Mouse (Mus musculus) hindbrain, embryonic 11.5 days (tissue): ENCODE measurements around the gene Tcf25. TPM values are rescaled to one million over a fixed set of nuclear protein-coding genes. Genes with fewer than 3 reads are reported as not detected.
A peak's percentile ranks its signal among the peaks of the same experiment; 100 is the strongest.

ENCODE experiments used
- ATAC-seq: fragments of 200-750 bp; cut with Nextera tagmentation; 2 replicates; pipeline ENCODE4 v1.8.0; 2017; ENCODE audit warnings: mild to moderate bottlenecking, moderate TSS enrichment, moderate library complexity; ENCODE audit not compliant: low FRiP score
- DNase-seq: peaks from one replicate; pipeline ENCODE4 v3.0.0-alpha.2; 2015; ENCODE audit warnings: low spot score
- H3K27ac ChIP-seq: fragments of 300-500 bp; sonication (generic); 2 replicates; pipeline ENCODE4 v1.5.1; 2014; ENCODE audit warnings: mild to moderate bottlenecking, low read depth, low read length
- H3K27me3 ChIP-seq: fragments of 300-500 bp; sonication (generic); 2 replicates; pipeline ENCODE4 v1.6.1; 2014; ENCODE audit warnings: mild to moderate bottlenecking, low read length, moderate library complexity, mixed read lengths; ENCODE audit not compliant: control insufficient read depth, insufficient read depth
- H3K36me3 ChIP-seq: fragments of 300-500 bp; sonication (generic); 2 replicates; pipeline ENCODE4 v1.6.1; 2014; ENCODE audit warnings: mild to moderate bottlenecking, low read length, moderate library complexity, mixed read lengths; ENCODE audit not compliant: control insufficient read depth, insufficient read depth
- H3K4me1 ChIP-seq: fragments of 300-500 bp; sonication (generic); replicated peaks from 2 replicates; pipeline ENCODE4 v1.6.1; 2014; ENCODE audit warnings: low read length, mixed read lengths; ENCODE audit not compliant: control insufficient read depth, insufficient read depth
- H3K4me2 ChIP-seq: fragments of 300-500 bp; sonication (generic); replicated peaks from 2 replicates; pipeline ENCODE4 v1.6.1; 2014; ENCODE audit warnings: mild to moderate bottlenecking, low read depth, low read length
- H3K4me3 ChIP-seq: fragments of 300-500 bp; sonication (generic); 2 replicates; pipeline ENCODE4 v1.5.1; 2014; ENCODE audit warnings: low read depth, low read length
- H3K9ac ChIP-seq: fragments of 300-500 bp; sonication (generic); 2 replicates; pipeline ENCODE4 v1.6.1; 2014; ENCODE audit warnings: low read depth, low read length
- H3K9me3 ChIP-seq: fragments of 300-500 bp; sonication (generic); 2 replicates; pipeline ENCODE4 v1.6.1; 2016; ENCODE audit warnings: low read length; ENCODE audit not compliant: control insufficient read depth
- WGBS: fragments of 180-500 bp; shearing (Covaris S2); extraction: QIAGEN DNeasy Blood & Tissue Kit; methylation state at CpG from one replicate; pipeline ENCODE4 v1.1.7; 2014; 5-methylcytosine and 5-hydroxymethylcytosine counted together
- polyA plus RNA-seq: library from polyadenylated mRNA; unstranded; fragments of >200 nt; fragmentation: Nextera tagmentation; extraction: Ambion mirVana; gene quantifications from 2 replicates; pipeline ENCODE4 v1.2.1, GENCODE M21; 2014

The Tcf25 gene
- polyA plus RNA-seq, 1 experiment from 2014 or later, result 179 TPM

DNA sequence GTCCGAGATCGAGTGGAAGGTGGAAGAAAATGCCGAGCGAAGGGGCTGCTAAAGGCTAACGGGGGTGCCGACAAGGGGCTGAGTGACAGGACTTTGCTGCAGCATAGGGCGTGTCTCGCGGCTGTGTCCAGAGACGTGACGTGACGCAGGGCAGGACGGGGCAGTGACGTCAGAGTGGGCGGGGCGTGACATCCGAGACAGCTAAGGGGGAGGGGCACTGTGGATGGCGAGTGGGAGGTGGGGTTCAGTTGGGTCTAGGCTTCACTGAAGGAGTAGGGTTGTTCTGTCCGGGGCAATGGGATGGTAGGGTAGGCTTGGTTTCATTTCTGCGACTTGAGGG lies 656 bp downstream of the Tcf25 start:
- H3K27ac ChIP-seq, result peak overlapping the region; percentile 90
- no peaks in the 10 kb centered on the region for H3K36me3 ChIP-seq
- ATAC-seq (peak; percentile 85), DNase-seq (peak; percentile 97)
- peak overlapping the region; percentile 86 for H3K4me3 ChIP-seq
- H3K27me3 ChIP-seq, result no peaks in the 10 kb centered on the region
- no peaks in the 10 kb centered on the region for H3K9me3 ChIP-seq
- H3K4me2 ChIP-seq, result peak overlapping the region; percentile 68
- H3K9ac ChIP-seq, result peak overlapping the region; percentile 74
- WGBS, result under 1% methylated on average over 20 of the region's 20 CpGs
- H3K4me1 ChIP-seq, result no peaks in the 10 kb centered on the region

DNA sequence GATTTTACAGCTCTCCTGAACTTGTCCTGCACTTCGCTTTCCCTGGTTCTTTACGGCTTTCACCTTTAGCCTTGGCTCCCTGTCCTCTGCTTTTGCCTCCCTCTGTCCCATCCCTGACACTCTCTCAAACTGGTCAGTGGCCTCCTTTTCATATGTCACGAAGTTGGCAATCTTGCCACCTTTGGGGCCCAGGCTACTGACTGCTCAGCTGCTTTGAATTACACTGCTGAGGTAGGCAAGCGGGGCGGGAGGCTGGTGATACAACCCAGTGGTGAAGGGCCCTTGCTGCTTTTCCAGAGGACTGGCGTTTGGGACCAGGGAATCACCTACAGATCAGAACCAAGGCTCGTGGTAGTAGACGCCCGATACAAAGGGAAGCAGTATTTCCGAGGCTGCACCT lies 2.1 kb downstream of the Tcf25 start:
- no peaks in the 10 kb centered on the region for H3K27me3 ChIP-seq
- no peak overlapping the region for H3K4me2 ChIP-seq
- 89% methylated on average over 10 of the region's 10 CpGs for WGBS
- H3K4me3 ChIP-seq, result no peak overlapping the region
- no peak overlapping the region for H3K9ac ChIP-seq
- no peak for DNase-seq
- no peak overlapping the region for H3K27ac ChIP-seq
- ATAC-seq, result no peak
- H3K36me3 ChIP-seq, result no peaks in the 10 kb centered on the region
- no peaks in the 10 kb centered on the region for H3K4me1 ChIP-seq
- no peaks in the 10 kb centered on the region for H3K9me3 ChIP-seq

DNA sequence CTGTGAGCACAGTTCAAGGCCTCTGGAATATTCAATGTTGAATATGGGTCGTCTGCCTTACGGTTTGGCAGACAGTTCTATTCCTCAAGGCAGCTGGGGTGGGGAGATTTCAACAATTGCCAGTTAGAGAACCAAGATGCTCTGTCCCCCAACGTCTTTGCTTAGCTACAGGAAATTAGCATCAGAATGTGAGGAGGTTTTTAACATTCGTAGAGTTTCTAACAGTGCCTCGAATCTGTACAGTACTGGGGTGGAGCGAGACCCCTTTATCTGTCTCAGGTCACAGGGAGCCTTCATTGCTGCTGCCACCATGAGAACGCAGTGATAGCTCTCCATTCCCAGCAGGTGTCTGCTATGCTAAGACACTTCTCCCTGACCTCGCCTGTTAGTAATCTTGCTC lies 2.6 kb downstream of the Tcf25 start:
- no peaks in the 10 kb centered on the region for H3K4me1 ChIP-seq
- WGBS, result 65% methylated on average over 8 of the region's 8 CpGs
- H3K27ac ChIP-seq, result no peak overlapping the region
- no peak overlapping the region for H3K9ac ChIP-seq
- H3K9me3 ChIP-seq, result no peaks in the 10 kb centered on the region
- no peak overlapping the region for H3K4me3 ChIP-seq
- no peak overlapping the region for H3K4me2 ChIP-seq
- no peaks in the 10 kb centered on the region for H3K27me3 ChIP-seq
- no peaks in the 10 kb centered on the region for H3K36me3 ChIP-seq
- no peak for ATAC-seq
- DNase-seq, result no peak

DNA sequence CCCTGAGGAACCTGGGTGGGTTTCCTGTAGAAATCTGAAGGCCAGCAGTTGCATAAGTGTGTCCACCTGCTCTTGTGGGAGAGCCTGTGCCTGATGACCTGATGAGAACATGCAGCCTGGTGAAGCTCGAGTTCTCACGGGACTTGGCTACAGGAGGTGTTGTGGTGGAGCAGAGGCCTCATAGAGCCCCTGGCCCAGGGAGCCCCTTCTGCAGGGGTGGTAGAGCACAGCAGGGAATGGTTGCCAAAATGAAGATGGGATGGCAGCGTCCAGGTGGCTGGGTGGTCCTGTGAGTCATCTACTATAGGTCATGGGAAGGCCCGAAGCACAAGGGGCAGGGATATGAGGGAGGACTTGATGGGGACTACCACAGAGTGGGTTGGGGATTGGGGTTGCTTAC lies 8.2 kb downstream of the Tcf25 start:
- no peak overlapping the region for H3K4me2 ChIP-seq
- no peak for DNase-seq
- H3K36me3 ChIP-seq, result peaks cover 12% of the 10 kb centered on the region; the same call in 1 of the 2 replicates
- H3K9ac ChIP-seq, result no peak overlapping the region
- ATAC-seq, result no peak
- H3K27ac ChIP-seq, result no peak overlapping the region
- H3K4me1 ChIP-seq, result no peaks in the 10 kb centered on the region
- no peaks in the 10 kb centered on the region for H3K9me3 ChIP-seq
- 95% methylated on average over 4 of the region's 4 CpGs for WGBS
- no peak overlapping the region for H3K4me3 ChIP-seq
- no peaks in the 10 kb centered on the region for H3K27me3 ChIP-seq

DNA sequence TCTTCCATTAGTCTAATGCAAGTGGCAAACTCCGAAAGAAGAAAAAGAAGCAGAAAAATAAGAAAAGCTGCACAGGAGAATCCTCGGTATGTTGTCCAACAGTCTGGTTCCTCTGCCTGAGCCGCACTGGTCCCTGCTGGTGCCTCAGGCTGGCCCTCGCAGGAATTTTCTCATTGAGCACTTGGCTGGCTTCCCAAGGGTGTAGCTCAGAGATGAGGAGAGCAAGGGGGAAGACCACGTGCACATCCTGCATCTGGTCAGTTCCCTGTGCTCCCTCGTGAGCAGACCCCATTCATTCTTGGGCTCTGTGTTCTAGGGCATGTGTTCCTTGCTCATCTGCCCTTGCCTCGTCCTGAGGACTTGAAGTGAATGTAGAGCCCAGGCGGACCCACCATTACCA lies 9.0 kb downstream of the Tcf25 start:
- Histone ChIP-seq H3K27me3 (no peaks in the 10 kb centered on the region), H3K4me1 (no peaks in the 10 kb centered on the region), H3K9ac (no peak overlapping the region), H3K4me3 (no peak overlapping the region), H3K9me3 (no peaks in the 10 kb centered on the region), H3K36me3 (peaks cover 12% of the 10 kb centered on the region; the same call in 1 of the 2 replicates), H3K4me2 (no peak overlapping the region), H3K27ac (no peak overlapping the region)
- ATAC-seq, result no peak
- WGBS, result 91% methylated on average over 8 of the region's 8 CpGs
- DNase-seq, result no peak

DNA sequence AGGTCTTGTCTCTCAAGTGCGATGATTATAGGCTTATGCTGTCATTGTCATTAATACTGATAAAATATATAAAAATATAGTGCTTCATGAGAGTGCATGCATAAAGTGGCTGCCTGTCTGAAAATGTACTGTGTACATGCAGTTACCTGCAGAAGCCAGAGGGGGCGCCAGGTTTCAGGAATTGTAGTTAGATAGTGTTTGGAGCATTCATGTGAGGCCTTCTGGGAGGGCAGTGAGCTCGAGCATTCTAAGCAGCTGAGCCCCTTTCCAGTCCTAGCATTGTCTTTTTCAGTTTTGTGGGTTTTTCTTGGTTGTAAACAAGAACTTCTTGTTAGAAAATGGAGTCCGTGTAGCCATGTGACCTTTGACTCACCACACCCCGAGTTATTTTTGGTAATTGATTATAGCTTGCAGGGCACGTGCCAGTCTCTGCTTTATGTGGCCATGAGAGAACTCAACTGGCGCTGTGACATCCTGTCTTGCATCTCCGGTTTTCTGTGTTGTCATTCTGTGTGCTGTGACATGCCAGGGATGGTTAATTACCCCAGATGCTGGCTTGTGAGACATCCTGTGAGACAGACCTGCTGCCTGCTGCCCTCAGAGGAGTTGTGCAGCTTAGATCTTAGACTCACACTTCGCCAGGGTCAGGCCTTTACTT lies 11.5 kb downstream of the Tcf25 start:
- Histone ChIP-seq H3K4me2 (no peak overlapping the region), H3K4me1 (no peaks in the 10 kb centered on the region), H3K9me3 (no peaks in the 10 kb centered on the region), H3K9ac (no peak overlapping the region), H3K4me3 (no peak overlapping the region), H3K36me3 (peaks cover 12% of the 10 kb centered on the region; the same call in 1 of the 2 replicates), H3K27me3 (no peaks in the 10 kb centered on the region), H3K27ac (no peak overlapping the region)
- WGBS, result 73% methylated on average over 9 of the region's 9 CpGs
- no peak for ATAC-seq
- peak; percentile 65 for DNase-seq

DNA sequence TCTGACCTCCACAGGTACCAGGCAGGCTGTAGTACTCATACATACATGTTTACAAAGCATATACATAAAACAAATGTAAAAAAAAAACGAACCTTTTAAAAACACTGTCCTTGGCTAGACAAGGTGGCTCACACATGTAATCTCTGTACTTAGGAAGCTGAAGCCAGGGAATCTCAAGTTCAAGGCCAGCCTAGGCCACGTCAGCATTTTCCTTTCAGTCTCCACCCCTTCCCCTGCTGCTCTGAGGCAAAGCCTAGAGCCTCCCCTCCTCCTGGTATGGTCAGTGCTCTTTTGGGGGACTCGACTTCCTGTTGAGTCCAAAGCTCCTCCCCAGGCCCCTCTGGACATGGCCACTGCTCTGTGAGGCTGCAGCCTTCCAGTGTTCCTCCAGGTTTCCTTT lies 13.5 kb downstream of the Tcf25 start:
- H3K27me3 ChIP-seq, result no peaks in the 10 kb centered on the region
- 88% methylated on average over 3 of the region's 3 CpGs for WGBS
- no peak for ATAC-seq
- H3K4me1 ChIP-seq, result no peaks in the 10 kb centered on the region
- DNase-seq, result no peak
- peaks cover 25% of the 10 kb centered on the region for H3K36me3 ChIP-seq
- no peak overlapping the region for H3K9ac ChIP-seq
- H3K9me3 ChIP-seq, result no peaks in the 10 kb centered on the region
- no peak overlapping the region for H3K27ac ChIP-seq
- H3K4me3 ChIP-seq, result no peak overlapping the region
- no peak overlapping the region for H3K4me2 ChIP-seq

DNA sequence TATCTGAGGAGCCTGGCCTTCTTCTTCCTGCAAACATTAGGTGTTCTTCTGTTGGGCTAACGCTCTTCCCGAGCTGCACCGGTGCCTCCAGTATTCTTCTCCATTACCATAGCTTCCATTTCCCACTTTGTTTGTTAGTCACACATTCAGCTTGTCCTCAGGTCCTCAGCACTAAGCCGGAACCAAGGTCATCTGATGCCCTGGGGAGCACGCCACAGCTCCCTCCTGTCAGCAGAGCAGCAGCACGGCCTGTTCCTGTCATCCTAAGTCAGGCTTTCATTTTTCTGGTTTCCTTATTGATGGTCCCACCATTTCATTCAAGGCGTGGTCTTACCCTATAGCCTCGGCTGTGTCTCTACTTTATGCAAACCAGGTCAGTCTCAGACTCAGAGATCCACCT lies 14.2 kb downstream of the Tcf25 start:
- no peaks in the 10 kb centered on the region for H3K27me3 ChIP-seq
- H3K9ac ChIP-seq, result no peak overlapping the region
- no peak for ATAC-seq
- H3K4me3 ChIP-seq, result no peak overlapping the region
- 94% methylated on average over 8 of the region's 8 CpGs for WGBS
- no peak overlapping the region for H3K4me2 ChIP-seq
- H3K36me3 ChIP-seq, result peaks cover 23% of the 10 kb centered on the region
- H3K9me3 ChIP-seq, result no peaks in the 10 kb centered on the region
- H3K27ac ChIP-seq, result no peak overlapping the region
- no peak for DNase-seq
- H3K4me1 ChIP-seq, result no peaks in the 10 kb centered on the region

DNA sequence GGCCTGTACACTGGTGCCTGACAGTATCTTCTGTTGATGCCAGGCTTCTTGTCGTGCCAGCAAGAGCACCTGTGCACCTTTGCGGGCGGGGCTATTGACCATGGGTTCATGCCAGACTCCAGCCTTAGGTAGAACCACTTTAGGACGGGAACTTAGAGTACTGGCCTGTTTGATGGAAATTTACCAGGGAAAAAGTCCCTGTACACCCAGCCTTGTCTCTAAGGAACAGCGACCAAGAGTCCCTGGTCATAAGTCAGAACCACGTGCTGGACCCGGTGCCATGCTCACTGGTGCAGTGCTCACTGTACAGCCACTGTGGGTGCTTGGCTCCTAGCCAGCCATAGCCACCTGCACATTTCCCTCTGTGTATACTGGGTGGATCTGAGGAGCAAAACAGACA lies 15.5 kb downstream of the Tcf25 start:
- H3K9ac ChIP-seq, result no peak overlapping the region
- H3K4me1 ChIP-seq, result no peaks in the 10 kb centered on the region
- no peaks in the 10 kb centered on the region for H3K27me3 ChIP-seq
- H3K9me3 ChIP-seq, result no peaks in the 10 kb centered on the region
- DNase-seq (no peak), ATAC-seq (no peak)
- H3K4me3 ChIP-seq, result no peak overlapping the region
- peaks cover 22% of the 10 kb centered on the region for H3K36me3 ChIP-seq
- 96% methylated on average over 7 of the region's 7 CpGs for WGBS
- H3K27ac ChIP-seq, result no peak overlapping the region
- H3K4me2 ChIP-seq, result no peak overlapping the region
